Mouse (Mus musculus) MEL (cell line): ENCODE results near the gene Bpifa1.

Experiments
- CTCF ChIP-seq, 3 experiments: IDR thresholded peaks in 2 of 3; conservative IDR thresholded peaks in 1 of 3; 2 replicates each; pipeline ENCODE4 v1.5.1; 2011 to 2012; ENCODE audit warnings: low read length in 3 of 3, low read depth in 2 of 3, mild to moderate bottlenecking in 2 of 3, improper control_type of control experiment in 1 of 3, inconsistent platforms in 1 of 3, mixed read lengths in 1 of 3, moderate library complexity in 1 of 3; ENCODE audit not compliant: control insufficient read depth in 1 of 3, insufficient read depth in 1 of 3, poor library complexity in 1 of 3, severe bottlenecking in 1 of 3
- ELF1 ChIP-seq: IDR thresholded peaks from 2 replicates; pipeline ENCODE4 v1.6.1; 2014; ENCODE audit warnings: low read depth, mild to moderate bottlenecking, inconsistent platforms, low read length, improper control_type of control experiment, moderate library complexity
- MAFK ChIP-seq: IDR thresholded peaks from 2 replicates; pipeline ENCODE4 v1.6.1; 2011; ENCODE audit warnings: low read depth, mild to moderate bottlenecking, low read length, improper control_type of control experiment, borderline replicate concordance
- MAX ChIP-seq: IDR thresholded peaks from 2 replicates; pipeline ENCODE4 v1.6.1; 2011; ENCODE audit warnings: low read length, improper control_type of control experiment
- NRF1 ChIP-seq: IDR thresholded peaks from 2 replicates; pipeline ENCODE4 v1.6.1; 2014; ENCODE audit warnings: low read depth, mild to moderate bottlenecking, inconsistent platforms, low read length, improper control_type of control experiment, moderate library complexity; ENCODE audit not compliant: poor library complexity, insufficient read depth, severe bottlenecking
- POLR2A ChIP-seq, 2 experiments: IDR thresholded peaks; 2 replicates each; pipeline ENCODE4 v1.6.1; 2011 to 2012; ENCODE audit warnings: low read length in 2 of 2, mild to moderate bottlenecking in 2 of 2, control low read depth in 1 of 2, improper control_type of control experiment in 1 of 2, low read depth in 1 of 2, moderate library complexity in 1 of 2; ENCODE audit not compliant: control insufficient read depth in 1 of 2, insufficient read depth in 1 of 2, poor library complexity in 1 of 2
- RAD21 ChIP-seq: IDR thresholded peaks from 2 replicates; pipeline ENCODE4 v1.6.1; 2011; ENCODE audit warnings: mild to moderate bottlenecking, low read depth, low read length, improper control_type of control experiment
- RCOR1 ChIP-seq: IDR thresholded peaks from 2 replicates; pipeline ENCODE4 v1.6.1; 2012; ENCODE audit warnings: low read depth, mild to moderate bottlenecking, inconsistent platforms, low read length, improper control_type of control experiment
- TAL1 ChIP-seq: IDR thresholded peaks from 2 replicates; pipeline ENCODE4 v1.6.1; 2012; ENCODE audit warnings: mild to moderate bottlenecking, inconsistent platforms, low read length, moderate library complexity, mixed read lengths
- UBTF ChIP-seq: IDR thresholded peaks from 2 replicates; pipeline ENCODE4 v1.6.1; 2012; ENCODE audit warnings: low read depth, mild to moderate bottlenecking, inconsistent platforms, low read length, improper control_type of control experiment, moderate library complexity, borderline replicate concordance; ENCODE audit not compliant: insufficient read depth
- ZC3H11A ChIP-seq: IDR thresholded peaks from 2 replicates; pipeline ENCODE4 v1.6.1; 2012; ENCODE audit warnings: low read depth, mild to moderate bottlenecking, inconsistent platforms, low read length, improper control_type of control experiment
- ZMIZ1 ChIP-seq: IDR thresholded peaks from 2 replicates; pipeline ENCODE4 v1.6.1; 2012; ENCODE audit warnings: low read depth, mild to moderate bottlenecking, inconsistent platforms, low read length, improper control_type of control experiment, moderate library complexity

GRCm38 (mm10) chr2:154117381-154117780 lies 25.3 kb upstream of the Bpifa1 start:
- no peak for TF ChIP-seq MAFK
- TF ChIP-seq CTCF (IDR thresholded peaks at IDR 0.05 in 2 of 3, conservative IDR thresholded peaks at IDR 0.05 in 1 of 3; ENCODE audit: control insufficient read depth in 1 of 3, insufficient read depth in 1 of 3, low read depth in 2 of 3, low read length in 3 of 3, poor library complexity in 1 of 3, severe bottlenecking in 1 of 3), result no peak
- TF ChIP-seq ELF1, result no peak
- TF ChIP-seq ZMIZ1, result no peak
- TF ChIP-seq RCOR1, result no peak
- no peak for TF ChIP-seq RAD21
- no peak for TF ChIP-seq POLR2A (IDR thresholded peaks at IDR 0.05; ENCODE audit: control insufficient read depth in 1 of 2, insufficient read depth in 1 of 2, low read depth in 1 of 2, low read length in 2 of 2, poor library complexity in 1 of 2)
- TF ChIP-seq MAX, result no peak
- TF ChIP-seq NRF1, result no peak
- no peak for TF ChIP-seq UBTF
- no peak for TF ChIP-seq ZC3H11A
- TF ChIP-seq TAL1, result no peak
